Mouse (Mus musculus) MEL (cell line): Measurements from ENCODE around the gene Rpl19.

Experiments used
- CHD2 ChIP-seq: IDR thresholded peaks from 2 replicates; pipeline ENCODE4 v1.6.1; 2011; ENCODE audit warnings: low read length, improper control_type of control experiment
- CTCF ChIP-seq, 3 experiments: IDR thresholded peaks in 2 of 3; conservative IDR thresholded peaks in 1 of 3; 2 replicates each; pipeline ENCODE4 v1.5.1; 2011 to 2012; ENCODE audit warnings: low read length in 3 of 3, low read depth in 2 of 3, mild to moderate bottlenecking in 2 of 3, improper control_type of control experiment in 1 of 3, inconsistent platforms in 1 of 3, mixed read lengths in 1 of 3, moderate library complexity in 1 of 3; ENCODE audit not compliant: control insufficient read depth in 1 of 3, insufficient read depth in 1 of 3, poor library complexity in 1 of 3, severe bottlenecking in 1 of 3
- ELF1 ChIP-seq: IDR thresholded peaks from 2 replicates; pipeline ENCODE4 v1.6.1; 2014; ENCODE audit warnings: low read depth, mild to moderate bottlenecking, inconsistent platforms, low read length, improper control_type of control experiment, moderate library complexity
- GATA1 ChIP-seq: IDR thresholded peaks from 2 replicates; pipeline ENCODE4 v1.6.1; 2011; ENCODE audit warnings: low read depth, low read length, improper control_type of control experiment
- MAFK ChIP-seq: IDR thresholded peaks from 2 replicates; pipeline ENCODE4 v1.6.1; 2011; ENCODE audit warnings: low read depth, mild to moderate bottlenecking, low read length, improper control_type of control experiment, borderline replicate concordance
- MEF2A ChIP-seq: IDR thresholded peaks from 2 replicates; pipeline ENCODE4 v1.6.1; 2014; ENCODE audit warnings: low read depth, mild to moderate bottlenecking, inconsistent platforms, low read length, improper control_type of control experiment; ENCODE audit not compliant: poor library complexity, insufficient replicate concordance, severe bottlenecking; ENCODE audit errors: extremely low read depth
- MXI1 ChIP-seq: IDR thresholded peaks from 2 replicates; pipeline ENCODE4 v1.6.1; 2011; ENCODE audit warnings: mild to moderate bottlenecking, low read depth, low read length, improper control_type of control experiment
- MYC ChIP-seq: IDR thresholded peaks from 2 replicates; pipeline ENCODE4 v1.6.1; 2011; ENCODE audit warnings: low read depth, mild to moderate bottlenecking, low read length, improper control_type of control experiment, moderate library complexity
- POLR2A ChIP-seq, 2 experiments: IDR thresholded peaks; 2 replicates each; pipeline ENCODE4 v1.6.1; 2011 to 2012; ENCODE audit warnings: low read length in 2 of 2, mild to moderate bottlenecking in 2 of 2, control low read depth in 1 of 2, improper control_type of control experiment in 1 of 2, low read depth in 1 of 2, moderate library complexity in 1 of 2; ENCODE audit not compliant: control insufficient read depth in 1 of 2, insufficient read depth in 1 of 2, poor library complexity in 1 of 2
- SMC3 ChIP-seq: IDR thresholded peaks from 2 replicates; pipeline ENCODE4 v1.6.1; 2011; ENCODE audit warnings: low read depth, low read length, improper control_type of control experiment
- TAL1 ChIP-seq: IDR thresholded peaks from 2 replicates; pipeline ENCODE4 v1.6.1; 2012; ENCODE audit warnings: mild to moderate bottlenecking, inconsistent platforms, low read length, moderate library complexity, mixed read lengths

DNA sequence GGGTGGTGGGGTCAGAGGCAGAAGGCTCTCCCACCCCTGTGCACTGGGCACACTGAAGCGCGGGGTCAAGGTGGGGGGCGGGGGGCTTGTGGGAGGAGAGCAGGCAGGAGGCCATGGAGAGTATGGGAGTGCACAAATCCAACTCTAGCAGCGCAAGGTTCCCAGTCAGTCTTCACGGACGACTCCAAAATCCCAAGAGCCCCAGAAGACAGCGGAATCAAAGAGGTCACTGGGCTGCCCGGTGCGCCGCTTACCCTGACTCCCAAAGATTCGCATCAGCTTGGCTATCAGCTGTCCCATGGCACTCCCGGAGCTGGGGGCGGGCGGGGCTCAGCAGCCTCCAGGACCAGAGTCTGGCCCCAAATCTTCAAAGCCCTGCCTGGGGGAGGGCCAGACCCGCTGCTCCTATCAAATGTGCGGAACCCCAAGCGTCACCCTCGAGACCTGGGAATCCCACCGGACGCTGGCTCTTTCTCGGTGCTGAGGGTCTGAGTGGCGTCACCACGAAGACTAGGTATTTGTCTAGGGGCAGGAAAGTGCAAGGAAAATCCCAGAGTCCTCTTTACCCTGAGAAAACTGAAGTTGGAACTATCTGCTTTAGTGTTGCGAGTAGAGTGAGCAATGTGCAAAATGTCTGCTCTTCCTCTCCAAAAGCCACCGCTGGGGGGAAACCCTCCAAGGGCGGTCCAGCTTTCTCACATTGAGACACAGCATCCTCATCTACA lies 30.8 kb upstream of the Rpl19 start, which contains the start of gene Arl5c:
- TF ChIP-seq TAL1 (no peak), GATA1 (no peak), MEF2A (no peak), CTCF (IDR thresholded peaks at IDR 0.05 in 2 of 3, conservative IDR thresholded peaks at IDR 0.05 in 1 of 3; ENCODE audit: control insufficient read depth in 1 of 3, insufficient read depth in 1 of 3, low read depth in 2 of 3, low read length in 3 of 3, poor library complexity in 1 of 3, severe bottlenecking in 1 of 3) (no peak), POLR2A (IDR thresholded peaks at IDR 0.05; ENCODE audit: control insufficient read depth in 1 of 2, insufficient read depth in 1 of 2, low read depth in 1 of 2, low read length in 2 of 2, poor library complexity in 1 of 2) (no peak), MYC (no peak), SMC3 (no peak), ELF1 (no peak), MAFK (no peak), MXI1 (no peak), CHD2 (no peak)
